Mouse (Mus musculus): Measurements from ENCODE around the gene Nfrkb.

Nfrkb gene

DNA sequence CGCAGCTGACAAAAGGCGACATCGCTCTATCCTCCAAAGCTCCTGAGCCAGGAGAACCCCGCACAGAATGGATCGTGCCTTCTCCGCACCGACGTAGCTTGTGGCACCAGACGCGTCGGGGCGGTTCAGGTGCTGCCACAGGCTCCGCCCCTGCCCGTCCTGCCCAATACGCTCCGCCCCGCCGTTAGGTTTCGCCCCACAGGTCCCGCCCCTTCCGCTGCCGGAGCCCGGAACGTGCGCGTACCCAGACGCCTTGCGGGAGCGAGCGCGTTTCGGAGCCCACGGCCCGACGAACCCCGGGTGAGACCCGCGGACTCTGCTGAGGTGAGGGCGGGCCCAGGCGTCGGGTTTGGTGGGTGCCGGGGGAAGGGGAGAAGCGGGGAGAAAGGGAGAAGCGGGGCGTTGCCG lies at the start of gene Nfrkb:
Gene Nfrkb, plus strand, starts transcription at position 246 of the 408 bp plus-strand sequence.
- DNase-seq (ENCODE audit: low read depth, low spot score): peak; percentile 79

DNA sequence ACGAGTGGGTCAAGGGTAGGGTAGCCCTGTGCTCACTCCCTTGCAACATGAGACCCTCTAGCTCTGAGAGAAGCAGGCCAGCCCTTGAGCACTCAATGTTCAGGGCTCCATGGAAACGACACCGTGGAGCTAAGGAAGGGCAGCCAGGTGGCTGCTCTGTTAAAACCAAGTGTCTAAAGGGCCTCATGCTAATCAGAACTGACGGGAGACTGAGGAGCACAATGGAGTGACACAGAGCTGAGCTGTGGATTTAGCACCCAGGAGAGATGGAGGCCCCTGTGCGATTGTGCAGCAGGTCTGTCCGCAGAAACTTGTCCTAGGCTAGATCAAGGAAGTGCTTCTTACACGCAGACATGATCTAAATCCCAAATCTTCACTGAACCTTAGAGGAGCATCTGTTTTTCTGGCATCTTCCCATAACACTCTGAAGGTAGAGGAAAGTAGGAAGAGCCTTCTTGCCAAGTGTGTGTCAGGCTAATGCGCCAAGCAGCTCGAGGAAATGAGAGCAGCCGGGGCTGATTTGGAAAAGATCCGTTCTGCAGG lies 41.6 kb upstream of the Nfrkb start:
- no peak for DNase-seq (ENCODE audit: low read depth, low spot score)

DNA sequence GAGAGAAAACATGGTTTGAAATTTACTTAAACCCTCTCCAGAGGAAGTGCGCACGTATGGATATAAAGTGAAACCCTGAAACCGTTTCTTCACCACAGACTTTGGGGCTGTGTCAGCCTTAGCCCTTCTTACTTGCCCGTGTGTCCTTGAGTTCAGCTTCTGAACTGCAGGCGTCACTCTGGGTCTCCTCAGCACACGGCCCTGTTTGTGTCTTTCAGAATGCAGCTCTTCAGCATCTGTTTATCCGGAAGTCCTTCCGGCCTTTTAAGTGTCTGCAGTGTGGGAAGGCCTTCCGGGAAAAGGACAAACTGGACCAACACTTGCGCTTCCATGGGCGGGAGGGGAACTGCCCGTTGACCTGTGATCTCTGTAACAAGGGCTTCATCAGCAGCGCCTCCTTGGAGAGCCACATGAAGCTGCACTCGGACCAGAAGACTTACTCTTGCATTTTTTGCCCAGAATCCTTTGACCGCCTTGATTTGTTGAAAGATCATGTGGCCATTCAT lies 39.4 kb upstream of the Nfrkb start:
- DNase-seq (ENCODE audit: low read depth, low spot score): no peak

DNA sequence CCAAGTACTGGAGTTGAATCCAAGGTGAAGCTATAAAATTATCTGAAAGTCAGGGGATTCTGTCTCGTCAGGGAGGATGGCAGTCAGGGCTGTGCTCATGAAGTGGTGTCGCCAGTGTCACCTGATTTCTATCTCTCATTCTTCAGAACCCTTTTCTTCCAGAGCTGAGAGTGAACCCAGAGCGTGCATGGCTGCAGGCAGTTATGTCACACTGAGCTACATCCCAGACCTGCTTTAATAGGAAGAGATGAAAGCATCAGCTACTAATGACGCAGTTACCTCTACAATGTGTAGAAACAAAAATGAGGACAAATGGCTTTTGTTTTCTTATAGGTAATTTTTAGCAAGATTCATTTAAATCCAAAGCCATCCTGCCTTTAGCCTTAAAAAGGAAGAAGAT lies 37.5 kb upstream of the Nfrkb start:
- no peak for DNase-seq (ENCODE audit: low read depth, low spot score)

DNA sequence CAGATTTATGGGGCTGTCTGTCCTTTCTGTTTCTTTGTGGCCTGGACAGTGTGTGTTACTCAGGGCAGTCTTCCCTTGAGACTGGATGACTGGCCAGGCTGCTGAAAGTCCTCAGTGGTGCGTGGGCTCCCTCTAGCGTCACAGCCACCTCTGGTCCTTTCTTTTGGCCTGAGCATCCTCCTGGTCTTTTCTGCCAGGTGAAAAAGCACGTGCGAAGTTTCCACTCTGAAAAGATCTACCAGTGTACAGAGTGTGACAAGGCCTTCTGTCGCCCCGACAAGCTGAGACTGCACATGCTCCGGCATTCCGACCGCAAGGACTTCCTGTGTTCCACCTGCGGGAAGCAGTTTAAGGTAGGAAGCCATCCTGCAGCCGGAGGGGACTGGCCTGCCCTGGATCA lies 37.1 kb upstream of the Nfrkb start:
- DNase-seq (ENCODE audit: low read depth, low spot score): no peak

DNA sequence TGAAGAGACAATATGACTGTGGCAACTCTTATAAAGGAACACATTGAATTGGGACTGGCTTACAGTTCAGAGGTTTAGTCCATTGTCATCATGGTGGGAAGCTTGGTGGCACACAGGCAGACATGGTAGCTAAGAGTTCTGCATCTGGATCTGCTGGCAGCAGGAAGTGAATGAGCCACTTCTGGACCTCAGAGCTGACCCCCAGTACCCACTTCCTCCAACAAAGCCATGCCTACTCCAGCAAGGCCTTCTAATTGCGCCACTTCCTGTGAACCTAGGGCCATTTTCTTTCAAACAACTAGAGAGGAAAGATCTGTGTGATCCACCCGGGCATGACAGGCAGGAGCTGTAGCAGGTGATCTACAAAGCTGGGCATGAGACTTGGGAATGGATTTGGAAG lies 33.3 kb upstream of the Nfrkb start:
- DNase-seq (ENCODE audit: low read depth, low spot score): no peak

DNA sequence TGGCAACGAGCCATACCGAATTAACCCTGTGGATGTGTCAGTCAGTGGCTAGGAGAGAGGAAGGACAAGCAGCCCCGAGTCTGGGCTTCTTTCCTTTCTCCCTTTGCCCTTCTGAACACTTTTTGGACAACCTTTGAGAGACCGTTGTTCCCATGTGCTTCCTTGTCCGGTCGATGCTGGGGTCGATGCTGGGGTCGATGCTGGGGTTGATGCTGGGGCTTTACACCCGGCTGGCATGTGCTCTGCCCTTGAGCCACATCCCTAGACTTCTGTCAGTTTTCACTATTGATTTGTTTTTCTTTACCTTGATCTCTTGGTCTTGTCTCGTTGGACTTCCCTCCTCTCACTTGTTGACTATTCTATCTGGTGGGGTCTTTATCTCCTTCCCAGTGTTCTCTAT lies 32.5 kb upstream of the Nfrkb start:
- DNase-seq (ENCODE audit: low read depth, low spot score): no peak

DNA sequence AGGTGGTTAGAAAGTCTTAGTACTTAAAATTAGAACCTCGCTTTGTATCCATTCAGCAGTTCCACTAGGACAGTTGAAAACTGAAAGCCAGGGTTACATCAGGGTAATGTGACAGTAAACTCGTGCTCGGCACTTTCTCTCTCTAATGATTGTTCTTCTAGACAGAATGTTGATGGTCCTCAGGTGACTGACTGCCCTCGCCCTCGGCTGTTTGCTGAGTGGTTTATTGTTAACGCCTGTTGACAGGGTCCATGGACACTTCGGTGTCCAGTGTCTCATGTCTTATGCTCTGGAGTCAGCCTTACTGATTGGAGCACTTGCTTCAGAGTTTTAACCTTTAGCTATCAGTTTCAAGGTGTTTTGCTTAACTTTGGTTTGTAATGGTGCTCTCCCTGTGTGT lies 31.9 kb upstream of the Nfrkb start:
- no peak for DNase-seq (ENCODE audit: low read depth, low spot score)

DNA sequence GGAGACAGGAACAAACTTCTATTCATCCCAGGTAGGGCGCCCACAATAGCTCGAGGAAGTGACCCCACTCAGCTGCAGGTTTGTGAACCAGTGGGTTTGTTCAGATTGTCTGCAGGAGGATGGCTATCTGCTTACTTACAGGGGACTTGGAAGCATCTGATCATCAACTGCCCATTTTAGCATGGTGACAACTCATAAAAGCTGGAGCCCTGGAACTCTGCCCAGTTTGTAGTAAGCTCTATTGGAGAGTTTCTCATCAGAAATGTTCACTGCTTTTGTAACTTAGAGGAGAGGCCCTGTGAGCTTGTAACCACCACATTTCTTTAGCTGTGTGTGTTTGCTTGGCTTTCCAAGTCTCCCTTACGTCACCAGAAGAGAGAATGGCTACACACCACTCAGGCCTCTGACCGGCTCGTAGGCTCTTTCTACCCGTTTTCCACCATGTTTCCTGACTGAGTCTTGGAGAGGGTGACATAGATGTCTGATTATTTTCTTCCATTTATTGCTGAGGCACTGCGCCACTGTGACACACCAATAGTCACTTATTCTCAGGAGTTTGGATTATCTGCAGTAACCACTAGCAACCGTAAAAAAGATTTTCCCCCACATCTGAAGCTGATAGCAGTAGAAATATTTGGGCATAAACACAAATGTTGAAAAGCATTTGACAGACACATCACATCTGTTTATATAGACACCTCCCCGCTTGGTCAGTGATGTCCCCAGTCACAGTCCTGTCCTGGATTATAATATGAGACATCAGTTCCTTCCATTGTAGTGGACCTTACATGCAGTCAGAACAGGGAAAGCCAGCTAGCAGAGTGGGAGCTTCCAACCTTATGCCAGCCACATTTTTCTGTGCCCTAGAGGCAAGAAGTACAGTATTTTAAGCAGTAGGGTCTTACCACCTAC lies 22.0 kb upstream of the Nfrkb start:
- DNase-seq (ENCODE audit: low read depth, low spot score): no peak

DNA sequence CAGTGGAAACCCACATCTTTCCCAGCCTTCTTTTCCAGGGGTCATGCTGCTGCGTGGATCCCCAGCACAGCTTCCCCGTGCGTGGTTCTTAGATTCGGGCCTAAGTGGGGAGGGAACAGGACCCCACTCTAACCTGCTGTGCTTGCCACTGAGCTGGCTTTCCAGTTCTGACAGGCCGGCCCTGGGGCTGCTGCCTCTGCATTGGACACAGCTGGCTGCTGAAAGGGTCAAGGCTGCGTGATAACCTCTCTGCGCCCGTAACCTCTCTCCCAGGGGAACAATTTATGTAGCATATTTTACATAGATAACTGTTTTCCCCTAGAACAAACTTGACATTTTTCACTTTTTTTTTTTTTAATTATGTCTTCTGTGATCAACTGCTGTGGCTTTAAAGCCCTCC lies 20.9 kb upstream of the Nfrkb start:
- DNase-seq (ENCODE audit: low read depth, low spot score): no peak

DNA sequence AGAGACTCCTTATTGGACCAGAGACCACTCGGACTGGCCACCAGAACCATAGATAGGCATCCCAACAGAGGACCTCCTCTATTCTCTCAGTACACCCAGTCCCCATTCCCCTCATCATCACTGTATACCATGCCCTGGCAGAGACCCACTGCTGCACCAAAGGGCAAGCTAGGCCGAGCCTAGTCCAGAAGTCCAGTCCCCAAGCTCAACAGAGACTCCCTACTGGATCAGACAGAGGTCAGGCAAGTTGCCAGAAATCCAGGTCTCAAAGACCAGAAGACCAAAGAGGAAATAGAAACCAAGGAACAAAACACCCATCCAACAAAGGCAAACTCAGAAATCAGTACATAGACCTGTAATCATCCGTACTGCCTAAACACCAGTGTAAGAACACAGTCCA lies 14.3 kb upstream of the Nfrkb start:
- no peak for DNase-seq (ENCODE audit: low read depth, low spot score)

DNA sequence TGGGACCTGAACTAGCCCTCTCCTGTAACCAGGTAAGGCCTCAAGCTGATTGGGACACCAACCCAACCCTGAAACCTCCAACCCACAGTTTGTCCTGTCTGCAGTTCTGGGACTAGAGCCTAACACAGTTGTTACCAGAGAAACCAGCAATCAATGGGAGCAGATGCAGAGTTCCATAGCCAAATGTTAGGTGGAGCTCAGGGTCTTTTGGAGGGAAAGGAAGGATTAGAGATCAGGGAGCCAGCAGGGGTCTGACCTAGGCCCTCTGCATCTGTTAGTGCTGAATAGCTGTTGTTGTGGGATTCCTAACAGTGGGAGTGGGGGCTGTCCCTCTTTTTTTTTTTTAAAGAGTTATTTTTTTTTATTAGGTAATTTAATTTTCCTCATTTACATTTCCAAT lies 9.3 kb upstream of the Nfrkb start:
- no peak for DNase-seq (ENCODE audit: low read depth, low spot score)

DNA sequence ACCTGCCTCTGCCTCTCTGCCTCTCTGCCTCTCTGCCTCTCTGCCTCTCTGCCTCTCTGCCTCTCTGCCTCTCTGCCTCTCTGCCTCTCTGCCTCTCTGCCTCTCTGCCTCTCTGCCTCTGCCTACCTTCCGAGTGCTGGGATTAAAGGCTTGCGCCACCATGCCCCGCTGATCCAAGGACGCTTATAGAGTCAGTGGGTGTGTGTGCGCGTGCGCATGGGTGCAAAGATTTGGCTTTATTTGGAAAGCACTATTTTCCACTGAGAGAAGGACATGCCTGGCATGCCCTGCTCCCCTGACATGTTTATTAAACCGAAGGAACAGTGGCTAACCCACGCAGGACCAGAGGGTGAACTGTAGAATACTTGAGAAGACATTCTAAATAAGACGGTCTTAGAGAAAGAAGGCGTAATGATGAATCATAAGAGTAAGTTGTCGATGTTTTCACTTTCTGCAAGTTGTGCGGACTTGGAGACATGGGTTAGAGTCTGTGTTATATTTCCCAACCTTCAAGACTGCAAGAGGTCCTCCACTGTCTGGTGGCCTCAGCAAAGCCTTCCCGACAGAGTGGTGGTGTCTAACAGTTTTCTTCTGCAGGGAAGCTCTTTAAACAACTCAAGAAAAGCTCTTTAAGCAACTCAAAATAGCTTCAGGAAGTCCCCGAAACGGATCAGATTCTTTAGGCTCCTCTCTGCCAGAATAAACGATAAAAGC lies 1.0 kb upstream of the Nfrkb start:
- no peak for DNase-seq (ENCODE audit: low read depth, low spot score)

DNA sequence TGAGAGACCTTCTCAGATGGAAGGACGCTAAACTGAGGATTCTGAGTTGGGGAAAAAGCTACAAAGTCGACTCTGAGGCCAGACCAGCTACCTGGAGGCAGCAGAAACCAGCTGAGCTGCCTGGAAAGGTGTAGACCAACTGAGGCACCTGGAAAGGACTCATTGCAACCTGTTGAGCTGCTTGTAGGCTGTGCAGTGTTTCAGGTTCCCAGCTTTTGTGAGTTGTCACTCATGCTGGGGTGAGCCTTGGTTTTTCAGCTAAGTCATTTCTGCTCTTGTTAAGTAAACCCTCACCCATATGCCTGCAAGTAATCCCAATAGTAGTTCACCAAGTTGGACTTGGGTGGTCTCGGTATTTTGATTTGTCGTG lies 507 bp upstream of the Nfrkb start:
- DNase-seq (ENCODE audit: low read depth, low spot score): no peak

DNA sequence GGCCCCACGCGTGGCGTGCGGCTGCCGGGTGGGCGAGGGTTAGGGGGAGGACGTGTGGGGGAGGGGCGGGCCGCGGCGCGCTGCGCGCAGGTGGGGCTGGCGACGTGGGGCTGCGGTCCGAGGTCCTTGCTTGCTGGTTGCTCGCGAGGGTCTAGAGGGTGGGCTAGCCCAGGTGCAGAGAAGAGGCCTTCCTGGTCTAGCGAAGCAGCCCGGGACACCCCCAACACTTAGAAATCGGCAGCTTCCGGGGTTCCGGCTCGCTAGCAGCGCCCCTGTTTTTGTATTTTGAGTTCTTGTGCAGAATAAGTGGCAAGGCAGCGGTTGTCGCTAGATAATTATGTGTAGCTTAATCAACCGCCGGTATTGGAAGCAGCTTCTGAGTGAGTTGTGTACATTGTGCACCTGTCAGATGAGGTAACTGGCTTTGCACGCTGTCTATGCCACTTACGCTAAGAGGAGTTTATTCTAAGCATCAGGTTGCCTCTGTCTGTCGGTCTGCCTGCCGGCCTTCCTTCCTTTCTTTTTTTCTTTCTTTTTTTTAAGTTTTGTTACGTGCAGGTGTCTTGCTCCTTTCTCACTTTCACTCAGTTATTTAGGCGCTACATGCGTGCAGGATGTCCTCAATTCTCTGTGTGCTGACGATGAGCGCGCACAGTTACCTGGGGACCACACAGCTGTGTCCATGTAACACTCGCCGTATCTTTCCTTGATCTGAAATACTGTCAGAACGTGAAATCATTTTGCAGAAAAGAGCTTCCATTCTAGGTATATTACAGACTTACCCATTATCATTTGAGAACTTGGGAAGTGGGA lies 582 bp downstream of the Nfrkb start:
- DNase-seq (ENCODE audit: low read depth, low spot score): no peak

DNA sequence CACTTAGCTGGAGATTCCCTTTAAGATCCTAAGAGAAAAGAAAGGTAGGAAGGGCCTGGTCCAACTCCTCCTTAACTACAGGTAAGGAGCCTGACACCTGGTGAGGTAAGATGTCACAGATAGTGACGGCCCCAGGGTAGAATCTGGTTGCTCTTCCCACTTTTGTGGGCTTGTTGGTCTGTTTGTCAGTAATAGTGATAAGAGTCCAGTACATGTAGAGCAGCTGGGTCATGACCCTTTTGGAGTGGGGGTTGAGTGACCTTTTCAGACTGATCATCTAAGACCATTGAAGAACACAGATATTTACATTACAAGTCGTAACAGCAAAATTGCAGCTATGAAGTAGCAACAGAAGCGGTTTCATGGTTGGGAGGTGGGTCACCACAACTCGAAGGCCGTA lies 1.2 kb downstream of the Nfrkb start:
- no peak for DNase-seq (ENCODE audit: low read depth, low spot score)

DNA sequence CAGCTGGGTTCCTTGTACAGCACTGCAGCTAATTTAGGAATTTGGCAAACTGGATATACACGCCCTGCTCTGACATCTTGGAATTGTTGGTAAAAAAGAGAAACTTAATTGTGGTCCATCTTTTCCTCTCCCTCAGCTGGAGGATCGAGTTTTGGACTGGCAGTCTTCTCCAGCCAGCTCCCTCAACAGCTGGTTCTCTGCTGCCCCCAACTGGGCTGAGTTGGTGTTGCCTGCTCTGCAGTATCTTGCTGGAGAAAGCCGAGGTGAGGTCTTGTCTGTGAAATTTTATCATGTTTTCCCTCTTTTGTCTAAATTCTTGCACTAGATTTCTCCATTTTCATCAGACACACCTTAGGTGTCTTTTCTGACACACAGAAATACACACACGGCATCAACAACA lies 14.4 kb downstream of the Nfrkb start:
- no peak for DNase-seq (ENCODE audit: low read depth, low spot score)

DNA sequence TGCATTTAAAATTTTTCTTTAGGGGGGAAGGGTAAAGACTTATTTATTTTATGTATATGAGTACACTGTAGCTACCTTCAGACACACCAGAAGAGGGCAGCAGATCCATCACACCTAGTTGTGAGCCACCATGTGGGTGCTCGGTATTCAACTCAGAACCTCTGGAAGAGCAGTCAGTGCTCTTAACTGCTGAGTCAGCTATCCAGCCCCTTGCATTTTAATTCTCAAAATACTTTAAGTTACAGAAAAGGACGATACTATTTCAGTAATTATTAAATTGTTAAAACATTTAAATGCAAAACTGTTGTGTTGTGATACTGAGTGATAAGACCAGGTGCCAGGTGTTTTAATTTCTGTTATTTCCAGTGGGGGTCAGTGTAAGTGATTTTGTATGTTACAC lies 18.3 kb downstream of the Nfrkb start:
- no peak for DNase-seq (ENCODE audit: low read depth, low spot score)

DNA sequence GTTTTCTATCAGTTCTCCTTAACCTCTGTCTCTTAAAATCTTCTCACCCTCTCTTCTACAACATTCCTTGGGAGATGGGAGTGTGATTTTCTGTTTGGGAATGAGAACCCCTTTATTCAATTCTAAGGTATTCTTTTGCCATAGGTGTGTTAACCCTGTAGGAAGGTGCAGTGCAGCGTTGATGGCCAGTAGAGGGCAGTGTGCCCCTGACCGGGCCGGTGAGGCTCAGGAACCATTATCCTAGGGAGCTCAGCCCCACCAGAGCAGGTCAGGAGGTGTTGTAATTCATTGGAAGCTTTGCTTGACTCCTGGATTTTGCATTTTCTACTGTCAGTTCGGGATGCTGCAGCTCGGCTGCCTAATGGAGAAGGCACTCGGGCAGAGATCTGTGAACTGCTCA lies 19.2 kb downstream of the Nfrkb start:
- no peak for DNase-seq (ENCODE audit: low read depth, low spot score)

DNA sequence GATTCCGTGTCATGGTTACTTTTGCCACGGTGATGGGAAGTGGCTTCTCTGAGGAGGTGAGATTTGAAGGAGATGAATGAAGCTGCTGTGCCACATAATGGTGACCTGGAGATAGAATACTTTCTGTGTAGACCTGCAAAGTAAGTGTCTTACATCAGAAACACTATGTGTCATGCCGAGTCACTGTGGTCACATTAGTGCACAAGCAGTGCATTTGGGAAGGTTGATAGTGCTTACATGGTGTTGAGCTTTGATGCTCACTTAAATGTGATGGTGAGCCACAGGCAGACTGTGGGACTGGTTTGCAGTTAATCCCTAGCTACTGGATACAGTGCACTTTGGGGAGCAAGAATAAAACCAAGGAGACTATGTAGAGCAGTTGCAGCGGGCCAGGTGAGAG lies 26.2 kb downstream of the Nfrkb start:
- DNase-seq (ENCODE audit: low read depth, low spot score): no peak

DNA sequence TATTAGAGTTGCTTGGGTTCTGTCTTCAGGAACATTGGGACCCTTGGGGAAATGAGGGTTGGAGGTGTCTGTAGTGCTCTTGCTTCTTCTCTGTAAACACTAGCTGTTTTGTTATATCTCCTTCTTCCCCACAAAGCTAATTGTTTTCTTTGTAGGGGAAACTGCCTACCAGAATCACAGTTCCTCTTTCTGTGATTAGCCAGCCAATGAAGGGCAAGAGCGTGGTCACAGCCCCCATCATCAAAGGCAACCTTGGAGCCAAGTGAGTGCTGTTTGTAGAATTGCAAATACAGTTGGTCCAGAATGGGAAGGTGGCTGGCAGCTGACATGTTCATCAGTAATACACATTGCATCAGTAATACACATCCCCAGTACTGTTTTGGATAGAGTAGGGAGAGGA lies 32.8 kb downstream of the Nfrkb start:
- no peak for DNase-seq (ENCODE audit: low read depth, low spot score)

DNA sequence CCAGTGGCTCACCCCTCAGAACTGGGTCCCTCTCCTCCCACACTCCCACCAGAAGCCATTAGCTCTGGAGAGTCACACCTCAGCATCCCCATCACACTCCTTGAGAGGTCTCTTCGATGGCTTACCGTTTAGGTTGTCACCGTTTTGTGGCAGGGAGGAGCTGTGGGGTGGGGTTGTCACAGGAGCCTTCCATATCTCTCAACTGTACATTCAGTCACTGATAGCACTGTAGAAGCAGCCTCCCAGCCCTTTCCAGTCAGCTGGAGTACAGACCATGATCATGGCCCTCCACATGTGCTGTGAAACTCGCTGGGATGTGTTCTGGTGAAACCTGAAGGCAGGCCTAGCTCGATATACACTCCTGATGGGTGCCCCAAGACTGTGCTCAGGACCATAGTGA lies 36.2 kb downstream of the Nfrkb start:
- DNase-seq (ENCODE audit: low read depth, low spot score): no peak

Data from brain, embryonic 18.5 days (tissue).